Mouse (Mus musculus): Measurements from ENCODE around the gene H2afy2.
A peak's percentile ranks its signal among the peaks of the same experiment; 100 is the strongest.

H2afy2 gene

GRCm38 (mm10) chr10:61784414-61784813, 467 bp upstream of the H2afy2 start:
- no peak for DNase-seq (ENCODE audit: low read depth, low spot score)

GRCm38 (mm10) chr10:61782799-61783611, 942 bp downstream of the H2afy2 start:
- DNase-seq (ENCODE audit: low read depth, low spot score) = peak; percentile 37

DNA sequence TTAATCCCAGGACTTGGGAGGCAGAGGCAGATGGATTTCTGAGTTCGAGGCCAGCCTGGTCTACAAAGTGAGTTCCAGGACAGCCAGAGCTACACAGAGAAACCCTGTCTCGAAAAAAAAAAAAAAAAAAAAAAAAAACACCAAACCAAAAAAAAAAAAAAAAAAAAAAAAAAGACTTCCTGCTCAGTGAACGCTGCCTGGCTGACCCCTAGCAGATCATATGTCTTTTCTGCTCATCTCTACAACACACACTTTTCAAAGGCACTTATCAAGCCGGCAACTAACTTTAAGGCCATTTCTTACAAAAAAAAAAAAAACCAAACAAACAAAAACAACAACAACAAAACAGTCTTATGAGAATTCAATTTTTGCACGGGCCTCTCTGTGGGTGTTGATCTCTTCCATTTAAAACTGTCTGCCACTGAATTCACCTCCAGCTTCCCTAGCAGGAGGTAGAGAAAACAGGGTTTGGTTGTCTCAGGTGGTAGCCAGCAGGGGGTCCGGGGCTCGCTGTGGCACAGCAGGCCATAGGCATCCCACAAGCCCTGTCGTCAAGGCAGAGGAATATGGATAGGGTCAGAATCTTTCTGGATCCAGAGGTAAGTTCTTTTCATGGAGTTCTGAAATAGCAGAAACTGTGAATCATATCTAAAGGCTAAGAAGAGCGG, 2.4 kb downstream of the H2afy2 start:
- no peak for DNase-seq (ENCODE audit: low read depth, low spot score)

GRCm38 (mm10) chr10:61766806-61767205, 17.1 kb downstream of the H2afy2 start:
- no peak for DNase-seq (ENCODE audit: low read depth, low spot score)

DNA sequence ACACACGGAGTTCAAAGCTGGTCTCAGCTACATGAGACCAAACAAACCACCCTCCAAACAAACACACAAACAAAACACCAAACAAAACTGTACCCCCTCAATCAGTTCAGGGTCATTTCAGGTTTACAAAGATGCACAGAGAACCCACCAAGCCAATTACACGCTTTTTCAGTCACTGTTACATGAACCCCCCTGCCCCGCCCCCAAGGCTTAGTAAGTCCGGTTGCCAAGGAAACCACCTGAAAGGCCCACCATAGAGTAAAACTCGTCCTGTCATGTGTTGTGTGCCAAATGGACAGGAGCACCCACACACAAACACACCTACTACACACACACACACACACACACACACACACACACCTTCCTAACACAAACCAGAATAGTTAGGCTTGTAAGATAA, 18.4 kb downstream of the H2afy2 start:
- no peak for DNase-seq (ENCODE audit: low read depth, low spot score)

- DNase-seq (ENCODE audit: low read depth, low spot score) = no peak
These were observed 19.3 kb downstream of the H2afy2 start for GRCm38 (mm10) chr10:61764689-61765088.

DNA sequence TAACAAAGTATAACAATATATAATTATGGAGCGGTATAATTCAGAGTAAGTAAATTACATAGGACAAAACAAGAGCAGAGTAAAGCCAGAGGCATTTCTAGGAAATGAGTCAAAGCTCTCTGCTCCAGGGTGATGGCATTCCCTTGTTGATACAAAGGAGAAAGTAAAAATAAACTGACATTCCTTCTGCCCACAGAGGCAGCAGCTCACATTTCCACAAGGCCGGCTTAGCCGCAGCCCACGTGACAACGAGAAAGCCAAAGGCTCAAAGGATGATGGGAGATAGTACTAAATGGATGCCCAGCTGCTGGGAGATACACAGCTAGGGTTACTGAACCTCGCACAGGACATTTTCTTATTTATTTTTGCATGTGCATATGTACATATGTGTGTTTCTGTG, 24.1 kb downstream of the H2afy2 start:
- no peak for DNase-seq (ENCODE audit: low read depth, low spot score)

GRCm38 (mm10) chr10:61758904-61759303, 25.0 kb downstream of the H2afy2 start:
- no peak for DNase-seq (ENCODE audit: low read depth, low spot score)

DNA sequence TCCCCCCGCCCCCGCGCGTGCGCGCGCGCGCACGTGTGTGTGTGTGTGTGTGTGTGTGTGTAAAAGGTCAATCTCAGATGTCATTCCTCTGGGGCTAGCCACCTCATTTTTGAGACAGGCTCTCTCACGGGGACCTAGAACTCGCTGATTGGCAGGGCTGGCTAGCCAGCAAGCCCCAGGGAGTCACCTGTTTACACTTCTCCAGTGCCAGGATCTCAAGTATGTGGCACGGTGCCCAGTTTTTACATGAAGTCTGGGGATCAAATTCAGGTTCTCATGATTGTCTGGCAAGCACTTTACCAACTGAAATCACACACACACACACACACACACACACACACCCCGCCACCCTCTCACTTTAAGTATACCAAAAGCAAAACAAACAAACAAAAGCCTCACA, 26.9 kb downstream of the H2afy2 start:
- no peak for DNase-seq (ENCODE audit: low read depth, low spot score)

GRCm38 (mm10) chr10:61753071-61753470, 30.9 kb downstream of the H2afy2 start:
- no peak for DNase-seq (ENCODE audit: low read depth, low spot score)

- DNase-seq (ENCODE audit: low read depth, low spot score) = no peak
These were observed 32.3 kb downstream of the H2afy2 start for GRCm38 (mm10) chr10:61751534-61752219.

- no peak for DNase-seq (ENCODE audit: low read depth, low spot score)
These were observed 33.9 kb downstream of the H2afy2 start for GRCm38 (mm10) chr10:61750014-61750413.

DNA sequence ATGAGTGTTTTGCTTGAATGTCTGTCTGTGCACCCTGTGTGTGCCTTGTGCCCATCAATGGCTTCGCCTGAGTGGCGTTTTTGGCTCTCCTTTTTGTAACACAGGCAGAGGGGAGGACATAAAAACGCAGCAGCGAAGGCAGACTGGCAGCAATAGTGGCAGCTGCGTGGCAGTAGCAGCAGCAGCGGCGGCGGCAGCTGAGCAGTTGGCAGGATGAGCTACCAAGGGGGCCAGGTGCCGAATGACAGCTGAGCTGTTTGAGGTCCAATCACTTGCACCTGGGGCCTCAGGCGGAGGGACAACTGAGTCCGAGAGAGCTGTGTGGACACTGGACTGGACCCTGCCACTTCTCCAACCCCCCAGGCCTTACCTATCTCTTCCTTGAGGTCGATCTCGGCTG, 36.6 kb downstream of the H2afy2 start:
- DNase-seq (ENCODE audit: low read depth, low spot score) = no peak

- no peak for DNase-seq (ENCODE audit: low read depth, low spot score)
These were observed 38.8 kb downstream of the H2afy2 start for GRCm38 (mm10) chr10:61745133-61745532.

- no peak for DNase-seq (ENCODE audit: low read depth, low spot score)
These were observed 41.6 kb downstream of the H2afy2 start for GRCm38 (mm10) chr10:61742336-61742735.

DNA sequence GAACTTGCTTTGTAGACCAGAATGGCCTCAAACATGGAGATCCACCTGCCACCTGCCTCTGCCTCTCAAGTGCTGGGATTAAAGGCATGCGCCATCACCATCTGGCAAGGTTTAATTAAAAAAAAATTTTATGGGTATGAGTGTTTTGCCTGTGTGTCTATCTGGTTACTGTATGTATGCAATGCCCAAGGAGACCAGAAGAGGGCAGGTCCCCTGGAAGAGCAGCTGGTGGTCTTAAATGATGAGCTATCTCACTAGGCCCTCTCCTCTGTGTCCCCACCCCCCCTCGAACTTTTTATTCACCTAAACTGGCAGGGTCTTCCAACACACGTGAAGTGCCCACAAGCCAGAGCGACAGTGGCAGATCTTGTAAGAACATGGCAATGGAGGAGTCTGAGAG, 42.1 kb downstream of the H2afy2 start:
- DNase-seq (ENCODE audit: low read depth, low spot score) = no peak

DNA sequence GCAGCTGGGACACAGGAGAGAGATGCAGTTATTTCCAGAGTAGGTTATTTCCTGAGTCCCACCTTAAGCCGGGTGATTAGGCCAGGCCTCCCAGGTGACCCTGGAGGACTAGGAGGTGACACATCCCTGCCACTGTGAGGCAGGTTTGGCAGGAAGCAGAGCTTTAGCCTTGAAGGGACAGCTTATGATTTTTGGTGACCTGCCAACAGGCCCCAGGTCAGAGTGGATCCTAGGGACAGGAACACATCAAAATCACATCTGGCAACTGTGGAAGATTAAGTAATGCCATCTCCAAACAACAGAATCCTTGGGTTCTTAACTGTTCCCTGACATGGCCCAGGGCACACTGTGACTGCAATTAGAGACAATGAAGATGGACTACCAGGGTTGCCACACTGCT, 42.6 kb downstream of the H2afy2 start:
- no peak for DNase-seq (ENCODE audit: low read depth, low spot score)

DNA sequence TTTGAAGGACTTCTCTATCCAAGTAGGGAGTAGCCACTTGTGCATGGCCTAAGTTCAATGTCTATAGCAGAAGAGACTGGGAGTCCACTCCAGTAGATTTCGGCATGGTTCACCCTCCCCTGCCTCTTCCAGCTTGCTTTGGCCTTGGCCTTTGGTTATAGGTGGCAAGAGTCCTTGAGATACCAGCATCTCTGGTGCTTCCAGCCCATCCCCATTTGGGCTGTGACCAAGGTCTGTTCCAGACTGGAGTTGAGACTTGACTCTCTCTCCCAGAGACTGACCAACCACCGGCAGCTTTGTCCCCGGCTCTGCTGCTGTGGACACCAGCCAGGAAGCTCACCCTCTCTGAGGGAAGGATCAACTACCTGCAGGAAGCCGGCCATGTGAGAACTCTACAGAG, 45.8 kb downstream of the H2afy2 start:
- DNase-seq (ENCODE audit: low read depth, low spot score) = no peak

DNA sequence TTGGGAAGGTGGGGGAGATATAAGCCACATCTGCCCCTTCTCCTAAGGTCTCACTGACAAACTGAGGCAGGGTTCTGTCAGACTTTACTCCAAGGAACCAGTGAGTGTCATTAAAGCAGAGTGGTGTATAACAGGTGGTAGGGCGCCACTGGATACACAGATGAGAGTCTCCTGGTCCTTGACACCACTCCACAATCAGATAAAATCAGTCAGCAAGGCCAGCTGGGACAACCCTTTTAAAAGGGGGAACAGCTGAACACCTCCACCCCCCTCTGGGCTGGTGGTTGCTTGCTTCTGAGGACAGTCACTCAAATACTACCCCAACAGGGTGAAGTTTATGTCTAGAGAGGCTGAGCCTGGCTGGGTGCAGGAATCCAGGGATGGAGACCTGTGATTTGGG, 46.4 kb downstream of the H2afy2 start:
- no peak for DNase-seq (ENCODE audit: low read depth, low spot score)

GRCm38 (mm10) chr10:61736671-61737078, 47.3 kb downstream of the H2afy2 start:
- DNase-seq (ENCODE audit: low read depth, low spot score) = no peak

- no peak for DNase-seq (ENCODE audit: low read depth, low spot score)
These were observed 49.6 kb downstream of the H2afy2 start for GRCm38 (mm10) chr10:61734377-61734776.

GRCm38 (mm10) chr10:61730171-61730570, 53.8 kb downstream of the H2afy2 start:
- DNase-seq (ENCODE audit: low read depth, low spot score) = no peak

DNA sequence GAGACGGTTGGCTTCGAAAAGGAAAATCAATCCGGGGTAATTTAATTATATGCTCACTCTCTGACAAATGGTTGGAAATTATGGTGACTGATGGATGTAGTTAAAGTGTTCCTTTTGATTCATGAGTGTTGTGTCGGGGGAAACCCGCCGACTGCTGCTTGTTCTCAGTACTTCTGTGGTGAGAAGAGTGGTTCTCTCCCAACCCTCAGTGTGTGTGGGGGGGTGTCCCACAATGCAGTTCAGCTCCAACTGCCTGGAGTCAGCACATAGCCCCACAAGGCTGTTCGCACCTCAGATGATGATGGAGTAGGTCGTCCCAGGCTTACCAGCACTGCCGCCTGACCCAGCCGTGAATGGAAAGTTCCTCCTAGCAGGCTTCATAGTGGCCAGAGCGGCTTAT, 54.8 kb downstream of the H2afy2 start:
- DNase-seq (ENCODE audit: low read depth, low spot score) = no peak

All from brain, embryonic 18.5 days (tissue).